Mouse (Mus musculus) urinary bladder, adult 18-20 months (tissue): ENCODE results near the gene Gm10413.
"Not testable (repeated sequence)": the region's sequence is repeated elsewhere in the genome, so short reads cannot be mapped to it uniquely, and the experiment has no call there.

Experiments used
- DNase-seq, 2 experiments: peaks; one replicate each; pipeline ENCODE4 v3.0.0; 2022; ENCODE audit warnings: low spot score in 2 of 2, mixed read lengths in 2 of 2

Gene Gm10413

DNA sequence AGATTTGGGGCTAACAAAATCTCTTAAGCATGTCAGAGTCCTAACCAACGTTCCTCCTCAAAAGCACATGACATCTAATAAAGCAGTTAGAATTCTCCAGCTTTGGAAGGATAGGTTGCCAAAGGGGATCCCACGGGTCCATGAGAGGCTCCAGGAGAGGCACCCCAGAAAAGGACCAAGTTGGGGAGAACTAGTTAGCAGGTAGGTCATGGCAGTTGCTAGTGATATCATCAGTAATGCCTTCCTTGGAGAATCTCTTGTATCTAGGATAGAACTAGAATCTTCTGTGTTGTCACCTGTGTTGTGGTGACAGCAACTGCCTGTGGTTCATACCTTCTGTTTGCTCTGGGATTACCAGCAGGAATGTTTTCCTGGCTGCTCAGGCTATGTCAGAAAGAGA lies at the start of gene Gm10413:
TSS of gene Gm10413 (plus strand) at position 301 of the 400 bp plus-strand sequence.
- not testable (repeated sequence) for DNase-seq

DNA sequence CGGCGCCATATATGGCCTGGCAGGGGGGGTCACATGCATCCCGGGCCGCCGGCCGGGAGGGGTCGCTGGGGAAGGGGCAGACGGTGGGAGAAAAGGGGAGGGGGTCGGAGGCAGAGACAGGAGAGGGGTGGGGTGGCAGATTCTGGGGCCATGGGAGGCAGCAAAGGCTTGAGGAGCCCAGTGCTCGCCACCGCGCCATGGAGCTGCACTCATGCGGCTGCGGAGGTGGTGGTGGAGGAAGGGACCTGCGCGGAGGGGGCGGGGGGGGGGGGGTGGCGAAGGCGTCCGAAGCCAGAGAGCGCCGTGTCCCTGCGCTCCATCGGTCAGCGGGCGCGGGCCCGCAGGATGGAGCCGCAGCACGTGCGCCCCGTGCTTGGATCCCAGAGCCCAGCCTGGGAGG lies 17.4 kb downstream of the Gm10413 start, which contains the start of gene Gm10409:
TSS of gene Gm10409 (plus strand) at position 301 of the 400 bp plus-strand sequence.
- DNase-seq = not testable (repeated sequence)

GRCm38 (mm10) chr14:3427803-3428202 lies 32.9 kb downstream of the Gm10413 start, which contains the start of gene Gm3005:
Gene Gm3005, plus strand, starts transcription at chr14:3428103.
- not testable (repeated sequence) for DNase-seq

DNA sequence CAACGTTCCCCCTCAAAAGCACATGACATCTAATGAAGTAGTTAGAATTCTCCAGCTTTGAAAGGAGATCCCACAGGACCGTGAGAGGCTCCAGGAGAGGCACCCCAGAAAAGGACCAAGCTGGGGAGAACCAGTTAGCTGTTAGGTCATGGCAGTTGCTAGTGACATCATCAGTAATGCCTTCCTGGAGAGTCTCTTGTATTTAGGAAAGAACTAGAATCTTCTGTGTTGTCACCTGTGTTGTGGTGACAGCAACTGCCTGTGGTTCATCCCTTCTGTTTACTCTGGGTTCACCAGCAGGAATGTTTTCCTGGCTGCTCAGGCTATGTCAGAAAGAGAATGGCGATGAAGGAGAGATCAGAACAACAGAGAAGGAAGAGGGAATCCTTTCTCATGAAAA lies 54.2 kb downstream of the Gm10413 start, which contains the start of gene Gm10408:
TSS of gene Gm10408 (plus strand) at position 301 of the 400 bp plus-strand sequence.
- not testable (repeated sequence) for DNase-seq
